Mouse (Mus musculus): ENCODE results near the gene Olfr1454.

Olfr1454 gene

DNA sequence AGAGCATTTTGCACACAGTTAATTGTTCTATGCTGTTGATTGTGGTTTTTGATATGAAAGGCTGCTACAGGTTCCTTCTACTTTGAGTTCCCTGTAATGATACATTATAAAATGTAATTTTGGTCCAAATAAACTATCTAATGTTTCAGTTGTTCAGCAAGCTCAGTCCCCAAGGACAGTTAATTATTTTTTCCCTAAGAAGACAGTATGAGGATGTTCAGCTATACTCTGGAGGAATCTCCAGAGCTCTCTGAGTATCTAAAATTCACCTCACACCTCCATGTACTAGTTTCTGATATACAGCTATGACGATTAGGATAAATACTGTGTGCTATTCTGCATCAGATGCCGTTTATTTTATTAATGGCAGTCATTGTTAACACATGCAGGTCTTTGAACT, at the start of gene Olfr1454:
Olfr1454 (plus strand) TSS at position 301 of the 400 bp plus-strand sequence.
- DNase-seq, result no peak

DNA sequence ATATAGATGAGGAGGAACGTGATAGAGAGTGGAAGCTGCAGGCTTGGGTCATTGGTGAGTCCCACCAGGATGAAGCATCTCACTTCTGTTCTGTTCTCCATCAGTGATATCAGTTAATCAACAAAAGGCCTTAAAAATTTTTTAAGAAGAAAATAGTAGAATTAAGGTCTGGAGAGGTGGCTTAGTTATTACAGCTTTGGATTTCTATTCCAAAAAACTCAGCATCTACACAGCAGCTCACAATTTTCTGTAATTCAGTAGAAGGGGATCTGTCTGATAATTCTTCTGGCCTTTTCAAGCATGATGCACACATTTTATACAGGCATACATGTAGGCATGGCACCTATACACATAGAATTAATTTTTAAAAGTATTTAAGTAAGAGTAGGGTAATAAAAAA, 32.2 kb upstream of the Olfr1454 start, which contains the start of gene Olfr1453:
Olfr1453 (minus strand) TSS at position 101 of the 400 bp plus-strand sequence.
- DNase-seq, result no peak

DNA sequence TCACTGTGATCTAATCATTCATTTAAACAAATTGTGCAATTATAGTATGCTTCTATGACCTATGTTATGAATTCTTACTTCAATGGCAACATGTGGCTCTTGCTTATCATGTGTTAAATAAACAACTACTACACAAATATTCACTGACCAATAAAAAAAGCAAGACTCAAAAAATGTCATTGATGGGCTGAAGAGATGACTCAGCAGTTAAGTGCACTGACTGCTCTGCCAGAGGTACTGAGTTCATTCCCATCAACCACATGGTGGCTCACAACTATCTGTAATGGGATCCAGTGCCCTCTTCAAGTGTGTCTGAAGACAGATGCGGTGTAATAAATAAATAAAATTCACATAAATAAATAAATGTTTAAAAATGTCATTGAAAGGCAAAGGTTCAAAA, 33.5 kb downstream of the Olfr1454 start:
- no peak for DNase-seq

DNA sequence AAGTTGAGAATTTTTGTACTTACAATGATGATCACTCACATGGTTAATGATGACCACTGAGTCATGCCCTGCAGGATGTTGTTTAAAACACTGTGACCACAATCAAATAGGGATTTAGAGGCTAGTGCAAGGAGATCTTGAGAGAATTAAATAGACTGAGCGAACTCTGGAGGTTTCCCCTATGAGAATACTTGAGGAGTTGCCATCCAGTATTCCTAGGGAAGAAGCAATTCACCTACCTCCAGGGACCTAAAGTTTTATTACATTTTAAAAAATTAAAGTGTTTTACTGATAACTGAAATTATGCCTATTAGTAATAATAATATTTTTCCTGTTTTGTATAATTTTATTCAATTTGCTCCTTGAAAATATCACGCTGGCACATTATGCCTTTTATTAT, 37.4 kb downstream of the Olfr1454 start, which contains the start of gene Olfr1457:
Olfr1457 (minus strand) TSS at position 101 of the 400 bp plus-strand sequence.
- DNase-seq, result no peak

DNA sequence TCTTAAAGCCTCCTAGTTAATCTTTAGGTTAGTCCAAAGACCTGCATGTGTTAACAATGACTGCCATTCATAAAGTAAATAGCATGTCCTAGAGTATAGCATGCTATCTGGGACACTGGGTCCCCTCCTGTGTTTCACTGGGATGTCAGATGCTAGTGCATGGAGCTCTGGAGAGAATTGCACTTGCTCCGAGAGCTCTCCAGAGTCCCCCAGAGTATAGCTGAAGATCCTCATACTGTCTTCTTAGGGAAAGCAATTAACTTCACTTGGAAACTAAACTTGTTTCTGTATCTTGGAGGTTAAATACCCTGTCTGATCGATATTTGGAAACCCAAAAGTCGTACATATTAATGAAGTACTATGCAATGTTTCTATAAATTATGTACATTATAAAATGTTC, 46.3 kb downstream of the Olfr1454 start, which contains the start of gene Olfr1458:
Olfr1458 (minus strand) TSS at position 101 of the 400 bp plus-strand sequence.
- no peak for DNase-seq

All from lung, postnatal 10 days (tissue).